Comparison of ENCODE assay signal across 8 mouse cellular contexts in genomic region chr7:130681798-130682197, GRCm38 (mm10).
DNase-seq lines count a peak whose midpoint lies in the region.

No protein-coding gene starts in this region.

- intact Hi-C loops in gastrocnemius, postnatal 36 days (cut with DNase I), result no loop called here

- peak; percentile 43 for DNase-seq in lung, postnatal 14 days
- no peak for DNase-seq in lung, postnatal 25 days (ENCODE audit: low spot score)
- peak; percentile 84 to 85 for DNase-seq in cerebellum, adult 18-20 months
- peak; percentile 60 to 68 for DNase-seq in gastrocnemius, postnatal 36 days
- DNase-seq in layer of hippocampus, adult 9-10 months (ENCODE audit: low spot score), result peak; percentile 40
- DNase-seq in right cerebral cortex, postnatal 36 days (ENCODE audit: low spot score in 2 of 2), result peak; percentile 86 to 87
- no peak for DNase-seq in thymus, postnatal 10 days (ENCODE audit: low spot score in 2 of 2)
- no peak for DNase-seq in thymus, postnatal 14 days

Comparison
In these comparisons a context has a peak if more than half of its experiments do, and no peak if none do; other contexts are left out.
1. DNase-seq: peak in lung, postnatal 14 days (single experiment), cerebellum, adult 18-20 months (2 of 2), gastrocnemius, postnatal 36 days (2 of 2), layer of hippocampus, adult 9-10 months (single experiment) and right cerebral cortex, postnatal 36 days (2 of 2); none in lung, postnatal 25 days (single experiment), thymus, postnatal 10 days (0 of 2) and thymus, postnatal 14 days (single experiment).